Mouse (Mus musculus) olfactory bulb, adult 2 months (tissue): Measurements from ENCODE around the gene Fth1.

Source experiments
- CTCF ChIP-seq: fragments of 200-500 bp; IDR thresholded peaks from 2 replicates; pipeline ENCODE4 v1.5.1; 2012; ENCODE audit warnings: low read depth, mild to moderate bottlenecking, low read length, moderate library complexity; ENCODE audit not compliant: insufficient read depth
- POLR2A ChIP-seq: fragments of 200-500 bp; IDR thresholded peaks from 2 replicates; pipeline ENCODE4 v1.6.1; 2012; ENCODE audit warnings: mild to moderate bottlenecking, low read depth, low read length, moderate library complexity; ENCODE audit not compliant: insufficient read depth

DNA sequence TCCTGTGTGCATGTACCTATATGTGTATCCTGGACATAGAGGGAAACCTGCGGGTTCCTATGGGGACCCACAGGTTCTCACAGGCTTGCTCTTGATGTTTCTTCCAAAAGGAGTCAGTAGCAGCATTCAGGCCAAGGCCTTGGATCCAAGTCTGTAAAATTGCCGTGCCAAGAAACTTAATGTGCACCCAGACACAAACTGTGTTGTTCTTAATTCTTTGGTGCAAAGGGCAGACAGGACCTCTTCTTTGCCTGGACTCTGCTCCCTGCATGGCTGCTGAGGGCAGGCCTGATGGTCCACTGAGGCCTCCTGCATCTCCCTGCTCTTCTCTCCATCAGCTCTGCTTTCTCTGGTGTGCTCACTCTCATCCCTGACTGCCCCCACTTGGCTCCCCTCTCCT, 49.3 kb downstream of the Fth1 start:
- no peak for TF ChIP-seq CTCF
- no peak for TF ChIP-seq POLR2A
